Mouse (Mus musculus) forebrain, postnatal 0 days (tissue): ENCODE measurements at regions not wholly inside any gene's neighbourhood (a gene's known extent, or its start where the extent isn't known, plus 50 kb on each side); places are given as distances from the start of the nearest gene placed in this dataset.
A peak's percentile ranks its signal among the peaks of the same experiment; 100 is the strongest.

Experiments used
- ATAC-seq: fragments of 200-750 bp; cut with Nextera tagmentation; 2 replicates; pipeline ENCODE4 v1.8.0; 2017; ENCODE audit warnings: mild to moderate bottlenecking, moderate library complexity
- DNase-seq: peaks from one replicate; pipeline ENCODE4 v3.0.0-alpha.2; 2015
- H3K27ac ChIP-seq: fragments of 300-500 bp; sonication (generic); 2 replicates; pipeline ENCODE4 v1.5.1; 2014; ENCODE audit warnings: low read depth, mild to moderate bottlenecking, antibody characterized with exemption, low read length, moderate library complexity, mixed read lengths
- H3K27me3 ChIP-seq: fragments of 300-500 bp; sonication (generic); 2 replicates; pipeline ENCODE4 v1.6.1; 2014; ENCODE audit warnings: mild to moderate bottlenecking, low read length, mixed read lengths; ENCODE audit not compliant: insufficient read depth
- H3K36me3 ChIP-seq: fragments of 300-500 bp; sonication (generic); 2 replicates; pipeline ENCODE4 v1.6.1; 2014; ENCODE audit warnings: mild to moderate bottlenecking, moderate library complexity; ENCODE audit not compliant: insufficient read depth
- H3K4me1 ChIP-seq: fragments of 300-500 bp; sonication (generic); 2 replicates; pipeline ENCODE4 v1.6.1; 2014; ENCODE audit warnings: antibody characterized with exemption; ENCODE audit not compliant: insufficient read depth
- H3K4me2 ChIP-seq: fragments of 300-500 bp; sonication (generic); 2 replicates; pipeline ENCODE4 v1.6.1; 2014; ENCODE audit warnings: low read depth, mild to moderate bottlenecking, moderate library complexity
- H3K4me3 ChIP-seq: fragments of 300-500 bp; sonication (generic); 2 replicates; pipeline ENCODE4 v1.5.1; 2014; ENCODE audit warnings: low read depth, low read length, mixed read lengths
- H3K9ac ChIP-seq: fragments of 300-500 bp; sonication (generic); 2 replicates; pipeline ENCODE4 v1.6.1; 2014; ENCODE audit warnings: mild to moderate bottlenecking
- H3K9me3 ChIP-seq: fragments of 300-500 bp; sonication (generic); 2 replicates; pipeline ENCODE4 v1.6.1; 2016; ENCODE audit warnings: low read length
- CTCF ChIP-seq: sonication (generic); IDR thresholded peaks from 2 replicates; pipeline ENCODE4 v1.5.1; 2016; ENCODE audit warnings: antibody characterized with exemption, control low read depth, low read depth
- WGBS: fragments of 180-500 bp; shearing (Covaris S2); extraction: QIAGEN DNeasy Blood & Tissue Kit; methylation state at CpG from one replicate; pipeline ENCODE4 v1.1.7; 2014; 5-methylcytosine and 5-hydroxymethylcytosine counted together

- TF ChIP-seq CTCF, result no peak
- no peak for DNase-seq
- Histone ChIP-seq H3K4me1 (no peaks in the 10 kb centered on the region), H3K4me2 (no peak overlapping the region), H3K27ac (no peak overlapping the region), H3K4me3 (no peak overlapping the region), H3K9ac (no peak overlapping the region), H3K36me3 (no peaks in the 10 kb centered on the region), H3K27me3 (no peaks in the 10 kb centered on the region), H3K9me3 (no peaks in the 10 kb centered on the region)
- no peak for ATAC-seq
- WGBS, result 64% methylated on average over 1 of the region's 1 CpGs
These were observed 177.9 kb upstream of the Kif2a start for GRCm38 (mm10) chr13:107199875-107200274.

- H3K4me1 ChIP-seq, result no peaks in the 10 kb centered on the region
- DNase-seq (no peak), ATAC-seq (no peak)
- 91% methylated on average over 4 of the region's 4 CpGs for WGBS
- no peak overlapping the region for H3K27ac ChIP-seq
- H3K9me3 ChIP-seq, result no peaks in the 10 kb centered on the region
- no peak overlapping the region for H3K9ac ChIP-seq
- no peaks in the 10 kb centered on the region for H3K36me3 ChIP-seq
- no peak for TF ChIP-seq CTCF
- H3K4me2 ChIP-seq, result no peak overlapping the region
- H3K4me3 ChIP-seq, result no peak overlapping the region
- no peaks in the 10 kb centered on the region for H3K27me3 ChIP-seq
These were observed 171.5 kb upstream of the Kif2a start for GRCm38 (mm10) chr13:107193426-107193825.

- Histone ChIP-seq H3K4me2 (no peak overlapping the region), H3K36me3 (no peaks in the 10 kb centered on the region), H3K27me3 (no peaks in the 10 kb centered on the region), H3K9me3 (no peaks in the 10 kb centered on the region), H3K9ac (no peak overlapping the region), H3K4me1 (peaks cover 6% of the 10 kb centered on the region; the same call in 1 of the 2 replicates), H3K4me3 (no peak overlapping the region), H3K27ac (peak overlapping the region; percentile 58; the same call in 1 of the 2 replicates)
- ATAC-seq (peak; percentile 72), DNase-seq (peak; percentile 58)
- no peak for TF ChIP-seq CTCF
- 38% methylated on average over 11 of the region's 11 CpGs for WGBS
These were observed 165.4 kb upstream of the Kif2a start for GRCm38 (mm10) chr13:107187258-107187878.

- peak; percentile 68 for TF ChIP-seq CTCF
- Histone ChIP-seq H3K9me3 (no peaks in the 10 kb centered on the region), H3K4me2 (no peak overlapping the region), H3K27me3 (no peaks in the 10 kb centered on the region), H3K4me3 (no peak overlapping the region), H3K27ac (no peak overlapping the region), H3K9ac (no peak overlapping the region), H3K36me3 (no peaks in the 10 kb centered on the region), H3K4me1 (peaks cover 5% of the 10 kb centered on the region; the same call in 1 of the 2 replicates)
- ATAC-seq (no peak), DNase-seq (peak; percentile 65)
- WGBS, result 17% methylated on average over 6 of the region's 6 CpGs
These were observed 160.6 kb upstream of the Kif2a start for GRCm38 (mm10) chr13:107182544-107182943.

GRCm38 (mm10) chr13:107179551-107179950 lies 157.6 kb upstream of the Kif2a start:
- H3K27ac ChIP-seq, result no peak overlapping the region
- no peaks in the 10 kb centered on the region for H3K9me3 ChIP-seq
- no peak for TF ChIP-seq CTCF
- no peak overlapping the region for H3K9ac ChIP-seq
- H3K27me3 ChIP-seq, result no peaks in the 10 kb centered on the region
- no peak overlapping the region for H3K4me2 ChIP-seq
- H3K4me1 ChIP-seq, result no peaks in the 10 kb centered on the region
- 86% methylated on average over 5 of the region's 5 CpGs for WGBS
- no peaks in the 10 kb centered on the region for H3K36me3 ChIP-seq
- no peak for ATAC-seq
- DNase-seq, result no peak
- H3K4me3 ChIP-seq, result no peak overlapping the region

- TF ChIP-seq CTCF, result no peak
These were observed 155.7 kb upstream of the Kif2a start for GRCm38 (mm10) chr13:107177595-107177994.

GRCm38 (mm10) chr13:107175891-107176290 lies 154.0 kb upstream of the Kif2a start:
- DNase-seq, result peak; percentile 79
- 46% methylated on average over 4 of the region's 4 CpGs for WGBS
- no peak overlapping the region for H3K4me3 ChIP-seq
- no peak overlapping the region for H3K27ac ChIP-seq
- no peak overlapping the region for H3K9ac ChIP-seq
- H3K27me3 ChIP-seq, result no peaks in the 10 kb centered on the region
- no peak for TF ChIP-seq CTCF
- no peaks in the 10 kb centered on the region for H3K9me3 ChIP-seq
- peak; percentile 88 for ATAC-seq
- H3K4me2 ChIP-seq, result no peak overlapping the region
- H3K4me1 ChIP-seq, result no peaks in the 10 kb centered on the region
- no peaks in the 10 kb centered on the region for H3K36me3 ChIP-seq

More at GRCm38 (mm10) chr13:107177595-107177994, 155.7 kb upstream of the Kif2a start:
- 85% methylated on average over 7 of the region's 7 CpGs for WGBS
- Histone ChIP-seq H3K9ac (no peak overlapping the region), H3K9me3 (no peaks in the 10 kb centered on the region), H3K36me3 (no peaks in the 10 kb centered on the region), H3K4me2 (no peak overlapping the region), H3K4me1 (no peaks in the 10 kb centered on the region), H3K4me3 (no peak overlapping the region), H3K27ac (no peak overlapping the region), H3K27me3 (no peaks in the 10 kb centered on the region)
- no peak for DNase-seq
- ATAC-seq, result no peak
